Mouse (Mus musculus) kidney, postnatal 25 days (tissue): Measurements from ENCODE around the gene Gpx2.
A peak's percentile ranks its signal among the peaks of the same experiment; 100 is the strongest.

Experiments
- DNase-seq, 2 experiments: peaks; one replicate each; pipeline ENCODE4 v3.0.0; 2021; ENCODE audit warnings: mixed read lengths in 2 of 2

The Gpx2 gene

GRCm38 (mm10) chr12:76795350-76795749 is at the start of gene Gpx2:
Gene Gpx2 (minus strand): TSS chr12:76795554.
- no peak for DNase-seq

GRCm38 (mm10) chr12:76844346-76845061 is 49.1 kb upstream of the Gpx2 start:
- no peak for DNase-seq

GRCm38 (mm10) chr12:76840081-76840480 is 44.7 kb upstream of the Gpx2 start:
- no peak for DNase-seq

GRCm38 (mm10) chr12:76839298-76839697 is 43.9 kb upstream of the Gpx2 start:
- no peak for DNase-seq

- no peak for DNase-seq
These were observed 42.7 kb upstream of the Gpx2 start for GRCm38 (mm10) chr12:76837844-76838650.

- DNase-seq = peak; percentile 98 to 99
These were observed 41.9 kb upstream of the Gpx2 start for GRCm38 (mm10) chr12:76837101-76837843.

GRCm38 (mm10) chr12:76832704-76833103 is 37.4 kb upstream of the Gpx2 start:
- DNase-seq = peak in 1 of 2 experiments; percentile 44

GRCm38 (mm10) chr12:76825283-76825682 is 29.9 kb upstream of the Gpx2 start:
- DNase-seq = no peak

GRCm38 (mm10) chr12:76822651-76823041 is 27.3 kb upstream of the Gpx2 start, which contains the start of gene Rab15:
Gene Rab15 (minus strand): TSS chr12:76822908.
- DNase-seq = no peak

- peak in 1 of 2 experiments; percentile 48 for DNase-seq
These were observed 26.8 kb upstream of the Gpx2 start for GRCm38 (mm10) chr12:76822002-76822650.

GRCm38 (mm10) chr12:76820615-76821014 is 25.3 kb upstream of the Gpx2 start:
- no peak for DNase-seq

GRCm38 (mm10) chr12:76819816-76820215 is 24.5 kb upstream of the Gpx2 start:
- DNase-seq = no peak

GRCm38 (mm10) chr12:76818908-76819307 is 23.6 kb upstream of the Gpx2 start:
- DNase-seq = no peak

- peak; percentile 60 to 77 for DNase-seq
These were observed 22.8 kb upstream of the Gpx2 start for GRCm38 (mm10) chr12:76818120-76818519.

GRCm38 (mm10) chr12:76817176-76817575 is 21.8 kb upstream of the Gpx2 start:
- DNase-seq = no peak

GRCm38 (mm10) chr12:76816720-76817119 is 21.4 kb upstream of the Gpx2 start:
- DNase-seq = no peak

- DNase-seq = no peak
These were observed 18.8 kb upstream of the Gpx2 start for GRCm38 (mm10) chr12:76814120-76814519.

- no peak for DNase-seq
These were observed 18.2 kb upstream of the Gpx2 start for GRCm38 (mm10) chr12:76813543-76813942.

GRCm38 (mm10) chr12:76811006-76811405 is 15.7 kb upstream of the Gpx2 start:
- no peak for DNase-seq

- no peak for DNase-seq
These were observed 15.1 kb upstream of the Gpx2 start for GRCm38 (mm10) chr12:76810491-76810890.

- DNase-seq = no peak
These were observed 12.4 kb upstream of the Gpx2 start for GRCm38 (mm10) chr12:76807796-76808195.

- DNase-seq = no peak
These were observed 9.9 kb upstream of the Gpx2 start for GRCm38 (mm10) chr12:76805056-76805811.
